Mouse (Mus musculus): ENCODE measurements around the gene Myo10.
A peak's percentile ranks its signal among the peaks of the same experiment; 100 is the strongest.

The Myo10 gene

GRCm38 (mm10) chr15:25652933-25653332, 30.6 kb downstream of the Myo10 start:
- no peak for DNase-seq

DNA sequence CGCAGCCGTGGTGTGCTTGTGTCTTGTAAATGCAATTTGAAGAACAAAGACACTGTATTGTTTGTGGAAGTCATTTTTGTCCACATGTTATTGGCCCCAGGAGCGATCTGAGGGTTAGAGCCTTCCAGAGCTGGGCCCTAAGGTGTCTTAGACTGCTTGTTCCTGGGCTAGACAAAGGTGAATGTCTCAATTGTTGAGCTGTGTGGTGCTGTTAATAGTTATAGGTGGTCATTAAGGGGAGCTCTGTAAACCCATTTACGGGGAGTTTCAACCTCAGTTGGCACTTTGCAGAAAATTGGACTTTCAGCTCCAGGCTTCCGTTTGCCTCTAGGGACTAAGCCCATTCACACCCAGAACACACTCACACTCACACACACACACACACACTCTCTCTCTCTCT, 31.4 kb downstream of the Myo10 start:
- no peak for DNase-seq

GRCm38 (mm10) chr15:25662833-25663519, 40.7 kb downstream of the Myo10 start:
- no peak for DNase-seq

- DNase-seq: peak in 1 of 2 experiments; percentile 47
Measured at GRCm38 (mm10) chr15:25669283-25670247, 47.2 kb downstream of the Myo10 start.

GRCm38 (mm10) chr15:25673231-25673980, 51.1 kb downstream of the Myo10 start:
- DNase-seq: peak; percentile 72 to 74

- peak; percentile 88 to 89 for DNase-seq
Measured at GRCm38 (mm10) chr15:25674099-25674931, 52.0 kb downstream of the Myo10 start.

- DNase-seq: peak; percentile 86 to 88
Measured at GRCm38 (mm10) chr15:25674932-25675250, 52.6 kb downstream of the Myo10 start.

DNA sequence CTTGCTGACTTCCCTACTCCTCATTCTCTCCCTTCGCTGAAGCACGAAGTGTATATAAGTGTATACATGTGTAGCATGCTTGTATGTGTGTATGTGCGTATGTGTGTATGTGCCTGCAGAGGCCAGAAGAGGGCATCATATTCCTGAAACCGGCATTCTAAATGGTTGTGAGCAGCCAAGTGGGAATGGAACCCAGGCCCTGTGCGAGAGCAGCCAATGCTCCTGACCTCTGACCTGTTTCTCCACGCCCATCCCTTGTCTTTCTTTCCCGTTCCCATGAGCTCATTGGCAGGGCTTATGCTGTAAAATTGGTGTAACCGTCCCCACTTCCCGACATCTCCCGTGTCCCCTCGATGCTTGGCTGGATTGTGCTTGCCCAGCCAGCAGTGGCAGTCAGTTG, 53.0 kb downstream of the Myo10 start:
- DNase-seq: peak in 1 of 2 experiments; percentile 43

GRCm38 (mm10) chr15:25676056-25676785, 53.9 kb downstream of the Myo10 start:
- DNase-seq: peak; percentile 75 to 80

- peak; percentile 80 to 82 for DNase-seq
Measured at GRCm38 (mm10) chr15:25679081-25679480, 56.8 kb downstream of the Myo10 start.

- no peak for DNase-seq
Measured at GRCm38 (mm10) chr15:25679616-25680015, 57.3 kb downstream of the Myo10 start.

DNA sequence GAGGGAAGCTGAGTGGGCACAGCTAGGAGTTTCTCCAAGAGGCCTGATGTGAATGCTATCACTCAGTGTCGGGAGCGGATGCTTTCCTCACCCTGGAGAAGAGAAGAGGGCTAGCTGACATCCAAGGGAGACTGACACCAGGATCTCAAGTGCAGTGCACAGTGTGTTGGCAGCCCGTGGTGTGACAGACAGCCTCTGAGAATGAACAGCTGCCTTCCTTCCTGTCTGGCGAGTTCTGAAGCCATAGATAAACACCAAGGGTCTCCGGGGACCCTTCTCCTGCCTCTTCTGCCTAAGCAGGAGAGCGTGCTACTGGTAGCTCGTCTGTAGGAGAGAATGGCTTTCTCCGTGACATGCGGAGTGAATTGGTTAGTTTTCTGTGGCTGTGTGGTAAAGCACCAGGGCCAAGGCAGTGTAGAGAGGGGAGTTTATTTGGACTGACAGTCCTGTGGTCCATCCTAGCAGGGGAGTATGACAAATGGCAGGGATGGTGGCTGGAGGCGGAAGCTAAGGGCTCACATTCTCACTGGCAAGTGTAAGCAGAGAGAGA, 58.0 kb downstream of the Myo10 start:
- DNase-seq: peak in 1 of 2 experiments; percentile 40

DNA sequence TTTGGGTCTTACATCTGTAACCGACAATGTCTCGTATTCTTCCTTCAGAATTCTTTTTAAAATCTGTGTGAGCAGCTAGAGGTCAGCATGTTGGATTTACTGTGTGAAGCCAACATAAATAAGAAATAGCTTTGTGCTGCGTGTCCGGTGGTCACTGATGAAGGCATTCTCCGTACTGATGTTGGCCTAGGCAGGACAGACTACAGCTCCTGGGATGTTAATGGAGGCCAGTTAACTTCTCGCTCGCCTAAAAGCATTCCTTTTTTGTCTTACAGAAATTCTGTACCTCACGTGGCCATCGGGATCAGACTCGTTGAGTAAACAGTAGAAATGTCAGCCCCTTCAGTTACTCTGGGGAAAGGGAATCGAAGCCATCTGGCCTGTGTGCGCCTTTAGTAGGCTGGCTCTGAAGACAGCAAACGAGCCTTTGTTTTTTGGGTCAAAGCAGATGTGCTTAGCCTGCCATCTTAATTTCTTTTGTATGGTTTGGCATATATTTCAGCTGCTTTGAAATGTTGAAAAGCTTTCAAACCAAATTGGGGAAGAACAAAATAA, 60.7 kb downstream of the Myo10 start:
- no peak for DNase-seq

GRCm38 (mm10) chr15:25685186-25685585, 62.9 kb downstream of the Myo10 start:
- no peak for DNase-seq

- DNase-seq: no peak
Measured at GRCm38 (mm10) chr15:25688424-25689283, 66.3 kb downstream of the Myo10 start.

DNA sequence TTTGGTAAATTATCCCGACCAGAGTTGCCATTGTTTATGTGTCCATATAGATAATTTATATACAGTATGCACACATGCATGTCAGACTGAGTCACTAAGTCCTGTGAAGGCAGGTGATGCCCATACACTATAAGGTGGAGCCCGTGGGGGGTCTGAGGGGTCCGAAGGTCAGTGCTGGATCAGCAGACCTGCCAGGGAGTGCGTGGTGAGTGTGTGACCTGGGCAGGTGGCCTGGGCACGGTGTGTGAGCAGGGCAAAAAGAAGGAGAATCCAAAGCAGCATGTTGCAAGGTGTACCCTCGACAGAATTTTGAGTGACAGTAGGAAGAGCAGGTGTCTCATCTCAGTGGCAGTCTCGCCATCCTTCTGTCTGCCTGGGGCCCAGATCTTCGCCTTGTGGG, 67.2 kb downstream of the Myo10 start:
- DNase-seq: peak in 1 of 2 experiments; percentile 57

DNA sequence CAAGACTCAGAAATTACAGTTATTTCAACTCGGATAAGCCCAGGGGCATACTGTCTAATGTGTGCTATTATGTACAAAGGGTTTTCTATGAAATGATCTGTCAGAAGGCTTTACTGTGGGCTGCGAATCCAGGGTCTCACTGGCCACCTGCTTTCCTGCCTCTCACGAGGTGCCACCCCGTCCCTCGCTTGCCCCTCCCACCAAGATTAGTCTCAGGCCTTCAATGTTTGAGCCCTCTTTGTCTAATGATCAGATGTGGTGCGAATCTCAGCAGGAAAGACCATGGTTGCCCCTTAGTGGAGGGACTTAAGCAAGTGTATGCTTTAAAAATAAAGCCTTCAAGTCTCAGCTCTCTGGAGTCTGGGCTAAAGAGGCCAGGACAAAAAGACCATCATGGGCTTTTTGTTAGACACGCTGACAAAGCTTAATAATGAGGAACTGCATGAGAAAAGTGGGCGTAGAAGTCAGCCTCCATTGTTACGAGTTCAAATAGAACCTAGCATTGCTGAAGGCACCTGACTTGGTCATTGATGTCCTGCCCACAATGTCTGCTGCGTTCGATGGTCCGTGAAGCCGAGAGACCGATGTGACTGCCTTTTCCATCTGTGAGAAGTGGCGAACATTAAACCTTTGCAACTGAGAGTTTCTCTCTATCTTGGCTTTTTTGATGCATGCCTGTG, 67.9 kb downstream of the Myo10 start:
- no peak for DNase-seq

DNA sequence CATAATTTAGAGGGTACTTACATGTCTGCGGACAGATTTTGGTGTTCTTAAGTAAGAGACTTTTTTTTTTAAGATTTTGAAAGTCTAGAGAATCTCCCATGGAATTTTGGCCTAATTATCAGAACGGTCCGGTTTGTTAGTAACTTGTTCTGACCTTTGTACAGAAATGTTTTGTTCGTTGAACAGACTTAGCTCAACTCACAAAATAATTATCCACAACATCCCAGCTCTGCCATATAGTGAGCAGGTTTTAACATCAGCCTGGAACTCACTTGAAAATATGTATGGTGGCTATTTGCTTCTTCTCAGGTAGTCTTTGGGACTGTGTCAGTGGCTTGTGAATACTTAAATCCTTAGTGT, 68.4 kb downstream of the Myo10 start:
- no peak for DNase-seq

DNA sequence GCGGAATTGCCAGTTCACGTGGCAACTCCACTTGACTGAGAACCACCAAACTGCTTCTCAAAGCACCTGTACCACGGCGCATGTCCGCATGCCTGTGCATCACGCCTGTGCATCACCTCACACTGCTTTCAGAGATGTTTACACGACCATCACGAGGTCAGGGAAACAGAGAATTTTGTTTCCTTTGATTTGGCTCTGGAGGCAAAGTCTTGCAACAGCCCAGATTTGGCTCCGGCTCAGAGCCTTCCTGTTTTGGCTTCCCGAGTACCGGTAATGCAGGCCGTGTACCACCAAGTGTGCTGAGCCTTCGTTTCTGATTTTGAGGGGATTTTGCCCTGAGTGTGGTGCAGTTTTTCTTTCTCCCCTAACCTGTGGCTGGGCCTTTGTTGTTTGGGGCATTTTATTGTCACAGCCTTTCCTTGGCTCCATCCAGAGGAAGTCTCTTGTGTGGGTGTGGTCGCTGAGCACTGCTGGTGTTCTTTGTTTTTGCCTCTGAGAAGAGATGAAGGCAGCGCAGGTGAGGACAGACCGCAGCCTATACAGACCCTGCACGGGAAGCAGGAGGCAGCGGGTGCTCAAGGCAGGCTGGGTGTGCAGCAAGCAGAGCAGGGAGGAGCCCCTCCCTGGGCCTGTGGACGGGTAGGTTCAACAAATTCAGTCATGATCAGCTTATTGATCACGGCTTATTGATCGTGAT, 70.1 kb downstream of the Myo10 start:
- no peak for DNase-seq

All from cerebellum, postnatal 14 days (tissue).